Mouse (Mus musculus) testis, postnatal 14 days (tissue): Measurements from ENCODE around the gene Gpx4.
"Not testable (repeated sequence)": the region's sequence is repeated elsewhere in the genome, so short reads cannot be mapped to it uniquely, and the experiment has no call there.

ENCODE experiments used
- DNase-seq: peaks from one replicate; pipeline ENCODE4 v3.0.0; 2021; ENCODE audit warnings: low spot score

Gpx4 gene

DNA sequence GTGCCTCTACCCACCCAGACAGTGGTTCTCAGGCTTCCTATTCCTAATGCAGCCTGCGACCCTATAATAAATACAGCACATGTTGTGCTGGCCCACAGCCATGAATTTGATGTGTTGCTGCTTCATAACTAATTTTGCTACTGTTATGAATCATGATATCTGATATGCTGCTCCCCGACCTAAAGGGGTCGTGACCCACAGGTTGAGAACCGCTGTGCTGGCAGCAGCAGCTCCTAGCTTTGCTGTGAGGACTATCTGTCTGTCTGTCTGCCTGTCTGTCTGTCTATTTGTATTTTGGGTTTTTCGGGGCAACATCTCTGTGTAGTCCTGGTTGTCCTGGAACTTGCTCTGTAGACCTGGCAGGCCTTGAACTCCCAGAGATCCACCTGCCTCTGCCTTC lies 23.2 kb upstream of the Gpx4 start:
- no peak for DNase-seq

DNA sequence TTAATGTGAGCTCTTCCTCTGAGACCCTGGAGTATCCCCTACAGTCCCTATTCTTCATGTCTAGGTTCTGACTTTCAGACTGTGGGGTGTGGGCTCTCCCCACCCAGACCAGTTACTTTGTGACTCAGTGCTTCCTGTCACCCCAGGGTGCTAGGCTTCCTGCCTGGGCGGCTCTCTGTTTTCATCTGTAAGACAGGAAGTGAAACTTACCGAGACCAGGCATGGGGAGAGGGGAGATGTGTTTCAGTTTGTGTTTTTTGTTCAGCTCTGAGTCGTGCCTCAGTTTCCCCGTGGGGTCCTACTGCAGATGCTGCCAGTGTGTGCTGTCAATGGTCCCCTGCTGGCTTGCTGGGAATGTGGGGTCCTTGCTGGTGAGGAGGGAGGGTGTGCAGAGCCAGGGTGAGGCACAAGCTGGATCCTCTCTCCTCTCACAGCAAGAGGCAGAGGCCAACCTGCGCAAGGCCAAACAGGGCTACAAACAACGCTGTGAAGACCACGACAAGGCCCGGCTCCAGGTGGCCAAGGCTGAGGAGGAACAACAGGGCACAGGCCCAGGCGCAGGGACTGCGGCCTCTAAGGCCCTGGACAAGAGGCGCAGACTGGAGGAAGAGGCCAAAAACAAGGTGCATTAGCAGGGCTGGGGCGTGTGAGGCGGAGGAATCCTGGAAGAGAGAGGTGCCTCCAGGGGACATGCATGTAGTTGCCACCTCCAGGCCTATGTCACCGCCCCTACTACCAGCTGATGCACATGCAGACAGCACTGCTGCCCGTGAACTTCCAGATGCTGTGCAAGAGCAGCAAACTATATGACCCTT lies 22.5 kb upstream of the Gpx4 start:
- DNase-seq, result no peak

DNA sequence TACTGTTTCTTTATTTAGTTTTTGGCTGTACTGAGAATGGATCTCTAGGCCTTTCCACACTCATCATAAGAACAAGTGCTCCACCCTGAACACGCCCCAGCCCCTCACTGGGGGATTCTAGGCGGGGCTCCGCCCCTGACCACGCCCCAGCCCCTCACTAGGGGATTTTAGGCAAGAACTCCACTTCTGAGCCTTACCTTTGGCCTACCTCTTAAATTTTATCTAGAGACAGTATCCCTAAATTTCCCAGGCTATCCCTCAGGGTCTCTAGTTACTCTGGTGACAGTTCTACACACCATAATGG lies 22.0 kb upstream of the Gpx4 start:
- no peak for DNase-seq

DNA sequence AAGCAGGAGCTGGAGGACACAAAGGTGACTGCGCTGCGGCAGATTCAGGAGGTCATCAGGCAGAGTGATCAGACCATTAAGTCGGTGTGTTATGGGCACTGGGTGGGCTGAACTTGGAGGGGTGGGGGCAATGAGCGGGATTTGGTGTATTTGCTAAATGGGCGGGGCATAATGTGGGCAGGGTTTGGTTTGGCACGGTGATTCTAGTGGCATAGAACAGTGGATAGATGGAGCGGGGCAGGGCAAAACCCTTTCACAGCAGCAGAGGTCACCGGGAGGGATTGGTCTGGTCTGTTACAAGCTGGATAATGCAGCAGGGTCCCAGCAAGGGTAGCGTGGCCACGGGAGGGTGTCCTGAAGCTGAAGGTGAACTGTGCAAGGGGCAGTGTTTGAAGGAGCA lies 21.5 kb upstream of the Gpx4 start:
- no peak for DNase-seq

DNA sequence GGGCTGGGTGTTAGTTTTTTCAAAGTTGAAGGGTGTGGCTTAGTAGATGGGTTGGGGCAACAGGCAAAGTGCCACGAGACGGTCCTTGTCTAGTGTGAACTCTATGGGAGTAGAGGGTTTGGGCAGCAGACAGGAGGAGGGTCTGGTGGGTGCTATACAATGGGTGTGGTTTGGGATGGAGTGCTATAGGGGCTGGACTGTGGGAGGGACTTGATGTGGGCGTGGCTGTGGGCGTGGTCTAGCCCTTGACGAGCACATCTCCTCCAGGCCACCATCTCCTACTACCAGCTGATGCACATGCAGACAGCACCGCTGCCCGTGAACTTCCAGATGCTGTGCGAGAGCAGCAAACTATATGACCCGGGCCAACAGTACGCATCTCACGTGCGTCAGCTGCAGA lies 21.1 kb upstream of the Gpx4 start:
- no peak for DNase-seq

DNA sequence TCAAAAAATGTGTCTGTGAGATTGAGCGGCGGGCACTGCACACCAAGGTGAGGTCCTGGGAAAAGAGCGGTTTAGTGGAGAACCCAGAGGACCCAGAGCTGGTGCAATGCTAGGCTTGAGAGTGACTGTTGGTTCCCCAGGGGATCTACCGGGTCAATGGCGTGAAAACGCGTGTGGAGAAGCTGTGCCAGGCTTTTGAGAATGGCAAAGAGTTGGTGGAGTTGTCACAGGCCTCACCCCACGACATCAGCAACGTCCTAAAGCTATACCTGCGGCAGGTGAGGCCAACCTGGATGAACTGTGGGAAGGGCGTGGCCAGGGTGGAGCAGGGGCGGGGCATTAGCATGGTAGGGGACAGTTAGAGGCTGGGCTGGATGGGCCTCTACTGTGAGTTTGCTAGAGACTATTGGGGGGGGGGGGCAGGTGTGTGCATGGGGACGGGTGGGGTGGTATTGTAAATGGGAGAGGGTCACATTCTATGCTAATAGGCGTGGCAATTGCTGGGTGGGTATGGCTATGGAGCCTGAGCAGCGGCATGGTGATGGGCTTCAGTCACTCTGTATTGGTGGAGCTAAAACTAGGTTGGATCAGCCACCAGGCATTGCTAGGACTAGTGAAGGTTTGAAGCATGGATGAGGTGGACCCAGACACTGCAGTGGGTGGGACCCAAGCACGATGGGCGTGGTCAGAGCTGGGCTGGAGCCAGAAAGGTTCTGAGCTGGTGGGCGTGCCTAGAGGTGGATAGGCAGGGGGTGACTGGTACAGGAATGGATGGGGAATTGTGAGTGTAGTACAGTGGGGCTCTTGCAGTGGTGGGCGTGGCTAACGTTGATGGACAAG lies 19.1 kb upstream of the Gpx4 start:
- no peak for DNase-seq

DNA sequence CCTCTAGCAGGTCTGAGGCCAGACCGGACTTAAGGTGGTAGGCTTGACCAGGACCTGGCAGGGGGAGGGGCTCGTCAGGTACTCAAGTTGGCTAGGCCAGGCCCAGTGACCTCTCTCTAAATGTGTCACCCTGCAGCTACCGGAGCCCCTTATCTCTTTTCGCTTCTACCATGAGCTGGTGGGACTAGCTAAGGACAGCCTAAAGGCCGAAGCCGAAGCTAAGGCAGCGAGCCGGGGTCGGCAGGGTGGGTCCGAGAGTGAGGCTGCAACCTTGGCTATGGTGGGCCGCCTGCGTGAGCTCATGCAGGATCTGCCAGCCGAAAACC lies 18.5 kb upstream of the Gpx4 start:
- DNase-seq, result no peak

DNA sequence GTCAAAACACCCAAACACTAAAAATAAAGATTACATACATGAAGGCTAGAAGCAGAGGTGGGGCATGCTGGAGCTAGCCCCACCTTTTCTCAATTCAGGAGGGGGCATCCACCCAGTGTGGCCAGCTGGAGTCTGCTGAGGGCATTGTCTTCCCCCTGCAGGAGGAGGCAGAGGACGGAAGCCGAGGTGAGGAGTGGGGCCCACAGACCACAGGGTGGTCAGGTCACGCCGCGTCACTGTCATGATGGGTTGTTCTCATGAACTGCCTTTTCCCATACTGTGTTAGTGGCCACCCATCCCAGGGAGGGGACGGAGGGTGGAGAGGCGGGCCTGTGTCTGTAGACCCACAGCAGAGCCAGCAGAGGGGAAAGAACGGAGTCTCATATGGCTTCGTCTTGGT lies 16.8 kb upstream of the Gpx4 start:
- no peak for DNase-seq

DNA sequence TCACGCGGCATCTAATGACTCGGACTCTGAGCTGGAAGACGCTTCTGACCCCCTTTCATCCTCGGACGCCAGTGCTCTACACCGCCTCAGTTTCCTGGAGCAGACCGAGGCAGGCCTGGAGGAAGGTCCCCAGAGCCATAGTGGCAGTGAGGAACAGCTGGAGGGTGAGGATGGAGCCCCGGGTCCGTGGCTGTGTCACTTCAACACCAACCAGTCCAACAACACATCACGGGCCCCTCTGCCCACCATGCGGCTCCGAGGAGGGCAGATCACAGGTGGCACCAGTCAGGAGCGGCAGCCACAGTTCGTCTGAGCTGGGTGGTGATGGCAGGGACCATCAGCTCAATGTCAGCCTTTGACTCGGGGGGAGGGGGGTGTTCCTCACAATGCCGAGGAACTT lies 16.2 kb upstream of the Gpx4 start:
- DNase-seq, result no peak

DNA sequence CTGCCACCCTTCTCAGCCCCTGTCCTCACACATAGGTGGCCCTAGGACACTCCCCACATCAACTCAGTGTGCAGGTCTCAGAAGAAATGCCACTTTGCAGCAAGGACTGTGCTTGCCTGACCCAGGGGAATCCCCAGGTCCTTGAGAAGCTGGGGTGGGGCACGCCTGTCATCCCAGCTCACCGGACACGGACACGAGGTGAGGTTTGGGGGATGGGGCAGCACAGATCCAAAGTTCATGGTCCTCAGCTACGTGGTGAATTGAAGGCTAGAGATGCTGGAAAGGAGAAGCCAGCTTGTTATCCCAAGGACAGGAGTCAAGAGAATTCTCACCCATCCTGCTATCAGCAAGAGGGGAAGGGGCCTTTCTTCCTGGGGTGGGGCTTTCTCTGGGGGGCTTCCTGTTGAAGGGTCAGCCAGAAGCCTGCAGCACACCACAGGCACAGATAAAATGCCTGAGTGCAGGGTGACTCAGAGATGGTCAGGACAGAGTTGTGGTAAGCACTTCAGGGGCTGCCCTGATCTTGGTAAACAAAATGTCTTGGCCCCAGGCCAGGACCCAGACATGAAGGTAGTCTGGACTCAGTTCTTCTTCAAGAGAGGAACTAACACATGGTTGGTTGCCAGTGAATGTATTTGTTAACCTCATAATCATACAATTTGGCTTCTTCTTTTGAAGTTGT lies 14.0 kb upstream of the Gpx4 start:
- no peak for DNase-seq

DNA sequence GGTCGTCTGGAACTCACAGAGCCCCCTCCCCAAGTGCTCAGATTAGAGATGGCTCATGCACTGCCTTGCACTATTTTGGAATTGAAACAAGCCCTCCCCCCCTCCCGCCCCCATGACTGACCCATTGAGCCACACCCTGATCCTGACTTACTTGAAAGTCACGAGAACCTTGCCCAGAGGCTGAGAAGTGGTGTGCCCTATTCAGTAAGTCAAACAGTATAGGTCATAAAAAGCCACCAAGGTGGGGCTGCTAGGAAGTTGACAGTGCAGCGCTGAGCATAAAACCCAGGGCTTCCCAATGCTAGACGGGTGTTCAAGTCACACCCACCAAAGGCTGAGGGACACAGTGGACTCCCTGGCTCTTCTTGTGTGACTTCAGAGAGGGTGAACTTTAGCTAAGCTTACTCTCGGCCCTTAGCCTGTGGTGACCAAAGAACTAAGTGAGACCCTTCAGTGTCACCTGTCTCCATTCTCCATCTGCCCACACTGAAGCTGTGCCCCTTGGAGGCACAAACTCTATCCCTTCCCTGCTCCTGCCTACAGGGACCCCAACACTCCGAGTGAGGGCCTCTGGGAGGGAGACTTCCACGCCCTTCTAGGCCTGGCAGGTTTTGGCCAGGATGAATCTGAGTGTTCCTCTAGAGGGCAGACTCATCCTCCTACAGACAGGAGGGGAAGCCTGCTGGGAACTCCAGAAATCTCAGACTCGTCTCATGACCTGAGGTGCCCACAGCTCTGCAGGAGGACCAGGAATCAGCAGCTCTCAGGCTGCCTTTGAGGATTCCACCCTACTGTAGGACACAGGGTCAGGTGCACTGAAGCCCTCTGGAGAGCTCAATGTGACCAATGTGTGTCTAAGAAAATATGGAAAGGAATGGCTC lies 13.2 kb upstream of the Gpx4 start:
- DNase-seq, result no peak

DNA sequence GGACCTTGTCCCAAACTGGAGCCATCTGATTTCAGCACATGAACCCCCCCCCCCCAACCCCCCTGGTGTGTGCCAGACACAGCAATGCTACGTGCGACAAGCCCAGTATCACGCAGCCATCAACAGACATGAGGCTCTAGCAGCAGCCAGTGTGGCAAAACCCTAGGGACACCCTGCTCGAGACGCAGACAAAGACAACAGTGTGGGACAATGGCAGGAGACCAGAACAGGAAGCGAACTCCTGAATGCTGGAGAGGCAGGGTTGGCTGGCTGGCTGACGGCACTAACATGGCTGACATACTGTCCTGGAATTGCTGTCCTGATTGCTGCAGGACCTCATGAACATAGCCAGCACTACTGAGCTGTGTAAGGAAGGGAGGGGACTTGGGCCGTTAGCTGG lies 11.8 kb upstream of the Gpx4 start:
- DNase-seq, result no peak

DNA sequence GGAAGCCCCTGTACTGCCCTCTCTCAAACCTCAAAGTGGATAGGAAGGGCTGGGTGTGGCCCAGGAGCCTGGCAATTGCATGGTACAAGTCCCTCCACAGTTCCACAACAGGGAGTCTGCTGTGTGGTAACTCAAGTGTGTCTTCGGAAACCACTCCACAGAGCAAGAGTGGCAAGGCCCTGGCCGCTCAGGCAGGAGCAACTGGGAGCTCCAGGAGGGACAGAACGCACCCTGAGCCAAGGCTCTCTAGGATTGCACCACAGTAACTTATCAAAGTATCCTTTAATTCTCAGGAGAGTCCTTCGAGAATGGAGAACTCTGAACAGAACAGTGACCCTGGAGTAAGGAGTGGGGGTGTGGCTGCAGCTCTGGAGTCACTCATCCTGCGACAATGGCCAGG lies 11.3 kb upstream of the Gpx4 start:
- DNase-seq, result no peak

DNA sequence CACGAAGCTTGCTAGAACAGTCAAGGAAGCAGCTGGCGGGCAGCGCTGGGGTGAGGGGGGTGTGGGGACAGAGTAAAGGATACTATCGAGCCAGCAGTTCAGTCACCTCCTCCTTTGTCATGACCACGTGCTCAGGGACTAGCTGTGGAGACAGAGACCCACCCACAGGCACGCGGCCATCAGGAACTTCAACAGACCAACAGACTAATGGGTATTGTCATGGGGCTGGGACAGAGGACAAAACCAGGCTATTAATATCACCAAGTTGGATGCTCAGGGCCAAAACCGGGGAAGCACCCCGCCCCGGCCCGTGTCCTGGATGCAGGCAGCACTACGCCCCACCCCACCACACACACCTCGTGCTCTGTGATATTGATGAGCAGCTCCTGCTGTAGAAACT lies 10.1 kb upstream of the Gpx4 start:
- no peak for DNase-seq

DNA sequence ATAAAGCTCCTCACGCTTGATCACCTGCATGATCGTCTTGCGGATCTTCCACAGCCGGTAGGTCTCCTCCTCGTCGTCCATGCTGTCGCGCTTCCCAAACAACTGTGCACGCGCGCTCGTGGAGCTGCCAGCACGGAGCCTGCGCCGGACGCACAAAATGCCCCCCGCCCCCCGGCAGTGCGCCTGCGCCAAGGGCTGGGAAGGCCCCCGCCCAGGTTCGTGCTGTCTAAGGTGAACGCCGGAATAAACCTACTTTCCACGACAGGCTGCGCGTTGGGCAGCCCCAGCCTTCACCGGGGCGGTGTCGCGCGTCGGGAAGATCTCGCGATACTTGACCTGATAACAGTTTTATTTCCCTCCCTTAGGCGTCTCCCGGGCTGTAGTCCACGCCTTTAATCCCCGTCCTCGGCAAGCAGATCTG lies 7.4 kb upstream of the Gpx4 start, which contains the start of gene Polr2e:
Polr2e (minus strand) TSS at position 237 of the 421 bp plus-strand sequence.
- peak; percentile 96 for DNase-seq

DNA sequence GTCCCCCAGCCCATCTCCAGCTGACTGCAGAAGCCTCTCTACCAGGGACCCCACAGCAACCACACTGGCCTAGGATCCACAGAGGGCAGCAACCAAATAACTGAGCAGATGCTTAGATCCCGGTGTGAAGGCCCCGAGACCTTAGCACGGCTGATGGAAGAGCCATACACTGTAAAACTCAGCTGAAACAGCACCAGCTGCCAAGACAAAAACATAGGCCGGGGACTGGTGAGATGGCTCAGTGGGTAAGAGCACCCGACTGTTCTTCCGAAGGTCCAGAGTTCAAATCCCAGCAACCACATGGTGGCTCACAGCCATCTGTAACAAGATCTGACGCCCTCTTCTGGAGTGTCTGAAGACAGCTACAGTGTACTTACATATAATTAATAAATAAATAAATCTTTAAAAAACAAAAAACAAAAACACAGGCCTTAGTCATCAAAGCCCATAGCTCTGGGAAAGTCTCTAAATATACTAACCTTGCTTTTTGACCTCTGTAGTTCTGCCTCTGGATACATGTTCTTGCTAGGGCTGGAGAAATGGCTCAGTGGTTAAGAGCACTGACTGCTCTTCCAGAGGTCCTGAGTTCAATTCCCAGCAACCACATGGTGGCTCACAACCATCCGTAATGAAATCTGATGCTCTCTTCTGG lies 5.4 kb upstream of the Gpx4 start:
- not testable (repeated sequence) for DNase-seq

DNA sequence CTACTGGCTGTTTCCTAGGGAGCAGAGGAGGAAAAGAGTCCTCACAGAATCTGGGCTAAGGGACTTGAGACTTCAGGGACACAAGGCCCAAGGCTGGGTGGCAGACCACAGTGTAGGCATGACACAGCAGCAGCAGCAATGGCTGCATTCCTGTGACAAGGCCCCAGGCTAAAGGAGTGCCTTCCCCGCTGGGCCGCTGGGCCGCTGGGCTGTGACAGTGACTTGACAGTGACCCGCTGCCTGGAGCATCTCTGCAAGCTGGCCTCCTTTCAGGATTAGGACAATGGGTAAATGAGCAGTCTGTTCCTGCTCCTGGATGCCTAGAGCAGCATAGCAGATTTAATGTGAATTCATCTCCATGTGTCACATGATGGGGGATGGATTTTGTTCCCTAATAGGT lies 2.9 kb upstream of the Gpx4 start:
- DNase-seq, result no peak

DNA sequence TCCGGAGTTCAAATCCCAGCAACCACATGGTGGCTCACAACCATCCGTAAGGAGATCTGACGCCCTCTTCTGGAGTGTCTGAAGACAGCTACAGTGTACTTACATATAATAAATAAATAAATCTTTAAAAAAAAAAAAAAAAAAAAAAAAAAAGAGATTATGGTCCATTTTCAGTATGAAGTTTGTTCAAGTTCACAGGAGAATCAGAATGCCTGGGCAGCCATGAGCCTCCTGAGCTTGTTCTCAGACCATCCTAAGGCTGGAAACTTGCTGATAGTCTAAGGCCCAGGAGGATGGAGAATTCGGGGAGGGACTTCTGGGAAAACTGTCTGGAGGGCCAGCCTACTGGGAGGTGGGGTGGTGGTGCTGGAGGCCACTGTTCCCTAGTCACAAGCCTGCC lies 1.6 kb upstream of the Gpx4 start:
- not testable (repeated sequence) for DNase-seq

DNA sequence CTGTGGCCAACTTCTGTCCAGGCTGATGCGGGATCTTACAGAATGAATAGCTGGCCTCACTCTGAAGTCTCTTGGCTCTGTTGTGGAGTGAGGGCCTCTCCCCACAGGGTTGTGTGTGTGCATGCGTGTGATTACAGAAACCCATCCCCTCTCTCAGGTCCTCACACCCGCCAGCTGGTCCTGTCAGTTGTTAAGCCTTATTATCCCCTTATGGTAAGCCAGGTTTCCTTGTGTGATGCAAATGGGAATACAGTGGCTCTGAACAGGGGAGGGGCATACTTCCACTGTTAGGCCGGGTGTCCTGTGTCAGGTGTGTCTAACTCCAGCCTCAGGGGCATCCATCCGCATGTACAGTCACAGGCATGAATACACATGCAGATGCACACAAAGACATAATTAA lies 1.2 kb upstream of the Gpx4 start:
- no peak for DNase-seq

DNA sequence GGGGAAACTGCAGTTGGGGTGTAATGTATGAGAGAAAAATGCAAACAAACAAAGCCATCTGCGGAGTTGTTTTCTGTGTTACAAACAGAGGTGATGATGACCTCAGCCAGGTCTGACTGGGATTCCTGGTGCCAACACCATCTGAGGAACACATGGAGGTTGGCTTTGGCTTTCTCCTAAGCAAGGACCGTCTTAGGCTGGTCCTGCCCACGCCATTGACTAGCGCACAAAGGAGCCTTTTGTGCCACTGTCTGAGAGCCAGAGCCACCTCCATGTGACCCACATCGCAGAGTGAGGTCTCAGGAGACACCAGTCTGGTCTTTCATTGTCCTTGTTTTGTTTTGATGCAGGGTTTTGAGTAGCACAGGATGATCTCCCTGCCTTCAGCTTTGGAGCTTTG lies 1.4 kb downstream of the Gpx4 start:
- DNase-seq, result no peak

DNA sequence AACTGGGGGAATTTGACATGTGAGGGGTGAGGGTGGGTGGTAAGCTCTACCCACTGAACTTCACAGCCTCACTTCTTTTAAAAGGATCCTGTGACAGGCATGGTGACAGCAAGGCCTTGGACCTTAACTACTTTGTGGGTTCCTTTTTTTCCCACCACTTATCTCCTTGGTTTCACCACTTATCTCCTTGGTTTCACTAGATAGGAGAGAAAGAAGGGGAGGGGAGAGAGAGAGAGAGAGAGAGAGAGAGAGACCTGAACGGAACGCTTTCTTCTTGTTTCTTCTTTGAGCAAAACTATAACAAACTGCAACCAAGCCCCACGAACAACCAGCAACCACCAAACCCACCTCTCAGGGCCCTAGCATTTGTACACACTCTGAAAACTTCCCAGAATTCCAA lies 1.9 kb downstream of the Gpx4 start:
- no peak for DNase-seq

DNA sequence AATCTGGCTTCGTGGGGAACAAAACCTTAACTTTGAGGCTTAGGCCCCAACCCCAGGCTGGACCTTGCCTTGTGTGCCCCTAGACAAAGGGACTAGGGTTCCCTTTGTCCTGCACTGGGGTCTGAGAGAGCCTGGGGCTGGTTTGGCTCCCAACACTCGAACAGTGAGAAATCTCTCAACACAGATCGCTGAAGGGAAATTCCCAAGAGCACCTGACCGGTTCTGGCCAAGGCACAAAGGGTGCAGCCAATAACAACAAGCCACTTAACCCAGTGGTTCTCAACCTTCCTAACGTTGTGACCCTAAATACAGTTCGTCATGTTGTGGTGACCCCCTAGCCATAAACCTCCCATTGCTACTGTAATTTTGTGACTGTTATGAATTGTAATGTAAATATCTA lies 3.3 kb downstream of the Gpx4 start:
- no peak for DNase-seq
